Mouse (Mus musculus): ENCODE results near the gene Scfd1. TPM values are rescaled to one million over a fixed set of nuclear protein-coding genes. Genes with fewer than 3 reads are reported as not detected.

The Scfd1 gene
- polyA plus RNA-seq, 1 experiment from 2014 or later: 68.4 TPM

DNA sequence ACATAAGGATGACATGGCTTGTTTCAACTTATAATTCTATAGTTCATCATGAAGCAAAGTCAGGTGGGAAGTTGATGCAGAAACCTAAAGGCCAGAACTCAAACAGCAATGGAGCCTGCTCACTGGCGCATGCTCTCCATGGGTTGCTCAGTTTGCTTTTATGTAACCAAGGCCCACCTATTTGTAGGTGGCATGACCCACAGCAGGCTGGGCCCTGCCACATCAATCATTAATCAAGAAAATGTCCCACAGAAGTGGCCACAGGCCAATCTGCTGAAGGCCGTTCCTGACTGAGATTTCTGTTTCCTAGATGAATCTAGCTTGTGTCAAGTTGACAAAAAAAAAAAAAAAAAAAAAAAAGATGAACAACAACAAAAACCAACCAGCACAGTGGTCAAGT lies 103.9 kb downstream of the Scfd1 start:
- Histone ChIP-seq H3K27ac (ENCODE audit: low read length) (no peak overlapping the region), H3K36me3 (ENCODE audit: control insufficient read depth, insufficient read depth, low read length) (no peaks in the 10 kb centered on the region), H3K4me1 (ENCODE audit: control insufficient read depth, insufficient read depth, low read length) (no peaks in the 10 kb centered on the region), H3K9me3 (replicated peaks; ENCODE audit: control insufficient read depth, low read length, poor library complexity, severe bottlenecking) (no peaks in the 10 kb centered on the region), H3K4me2 (ENCODE audit: low read length) (no peak overlapping the region), H3K9ac (ENCODE audit: low read depth, low read length) (no peak overlapping the region), H3K27me3 (ENCODE audit: control insufficient read depth, insufficient read depth, low read depth, low read length) (no peaks in the 10 kb centered on the region), H3K4me3 (ENCODE audit: low read depth, low read length) (no peak overlapping the region)
- WGBS: 93% methylated on average over 2 of the region's 2 CpGs
- ATAC-seq: no peak

DNA sequence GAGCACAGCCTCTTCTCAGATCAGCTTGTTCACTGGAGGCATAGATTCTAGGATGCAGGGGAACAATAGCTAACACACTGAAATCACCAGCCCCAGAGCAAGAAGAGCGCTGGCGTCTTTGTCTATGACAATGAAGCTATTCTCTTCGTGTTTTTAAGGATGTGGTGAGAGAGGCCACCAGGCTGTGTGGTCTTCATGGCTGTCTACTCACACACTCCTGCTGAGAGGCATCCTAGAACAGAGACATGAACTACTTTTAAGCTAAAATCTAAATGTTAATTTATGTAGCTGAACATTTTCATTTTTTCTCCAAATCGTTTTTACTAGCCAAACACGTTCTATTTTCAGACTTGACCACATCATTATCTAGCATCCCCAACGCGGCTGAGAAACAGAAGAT lies 114.7 kb downstream of the Scfd1 start:
- 70% methylated on average over 7 of the region's 7 CpGs for WGBS
- Histone ChIP-seq H3K36me3 (ENCODE audit: control insufficient read depth, insufficient read depth, low read length) (no peaks in the 10 kb centered on the region), H3K27ac (ENCODE audit: low read length) (no peak overlapping the region), H3K27me3 (ENCODE audit: control insufficient read depth, insufficient read depth, low read depth, low read length) (no peaks in the 10 kb centered on the region), H3K9me3 (replicated peaks; ENCODE audit: control insufficient read depth, low read length, poor library complexity, severe bottlenecking) (no peaks in the 10 kb centered on the region), H3K9ac (ENCODE audit: low read depth, low read length) (no peak overlapping the region), H3K4me2 (ENCODE audit: low read length) (no peak overlapping the region), H3K4me1 (ENCODE audit: control insufficient read depth, insufficient read depth, low read length) (no peaks in the 10 kb centered on the region), H3K4me3 (ENCODE audit: low read depth, low read length) (no peak overlapping the region)
- no peak for ATAC-seq

DNA sequence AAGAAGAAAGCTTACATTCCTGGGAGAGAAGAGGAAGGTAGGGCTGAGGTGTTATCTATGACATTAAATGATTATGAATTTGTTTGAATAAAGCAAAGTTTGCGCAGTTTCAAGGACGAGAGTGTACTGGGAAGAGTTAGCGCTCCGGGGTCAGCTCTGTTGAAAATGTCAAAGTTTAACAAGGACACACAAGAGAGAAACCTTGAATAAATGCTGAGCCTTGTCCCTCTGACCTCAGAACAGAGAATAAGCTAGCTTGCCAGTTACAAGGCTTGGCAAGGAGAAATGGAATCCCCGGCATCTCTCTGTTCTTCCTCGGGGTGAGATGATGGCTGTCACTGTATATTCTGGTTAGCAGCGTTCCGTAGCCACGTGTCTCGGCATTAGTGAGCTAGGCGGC lies 116.2 kb downstream of the Scfd1 start:
- 91% methylated on average over 11 of the region's 11 CpGs for WGBS
- Histone ChIP-seq H3K27ac (ENCODE audit: low read length) (no peak overlapping the region), H3K36me3 (ENCODE audit: control insufficient read depth, insufficient read depth, low read length) (no peaks in the 10 kb centered on the region), H3K9me3 (replicated peaks; ENCODE audit: control insufficient read depth, low read length, poor library complexity, severe bottlenecking) (no peaks in the 10 kb centered on the region), H3K9ac (ENCODE audit: low read depth, low read length) (no peak overlapping the region), H3K4me3 (ENCODE audit: low read depth, low read length) (no peak overlapping the region), H3K27me3 (ENCODE audit: control insufficient read depth, insufficient read depth, low read depth, low read length) (no peaks in the 10 kb centered on the region), H3K4me2 (ENCODE audit: low read length) (no peak overlapping the region), H3K4me1 (ENCODE audit: control insufficient read depth, insufficient read depth, low read length) (no peaks in the 10 kb centered on the region)
- ATAC-seq: no peak

DNA sequence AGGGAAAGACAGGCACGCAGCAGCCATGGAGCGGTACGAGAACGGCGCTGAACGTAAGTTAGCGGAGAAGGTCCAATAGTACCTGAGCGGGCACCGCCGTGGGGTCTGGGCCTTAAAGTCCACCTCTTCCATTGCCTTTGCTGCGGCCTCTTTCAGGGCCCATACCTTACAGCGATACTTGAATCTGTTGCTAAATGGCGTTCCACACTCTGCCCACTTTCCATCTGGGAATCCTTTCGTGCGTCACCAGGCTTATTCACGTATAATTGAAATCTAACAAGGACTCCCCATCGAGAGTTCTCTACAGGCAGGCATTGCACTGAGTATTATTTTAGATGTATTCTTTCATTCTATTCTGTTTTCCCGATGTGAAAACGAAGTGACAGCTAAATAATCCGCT lies 117.3 kb downstream of the Scfd1 start:
- no peaks in the 10 kb centered on the region for H3K9me3 ChIP-seq (replicated peaks; ENCODE audit: control insufficient read depth, low read length, poor library complexity, severe bottlenecking)
- WGBS: 83% methylated on average over 20 of the region's 20 CpGs
- no peaks in the 10 kb centered on the region for H3K27me3 ChIP-seq (ENCODE audit: control insufficient read depth, insufficient read depth, low read depth, low read length)
- H3K4me3 ChIP-seq (ENCODE audit: low read depth, low read length): no peak overlapping the region
- no peaks in the 10 kb centered on the region for H3K4me1 ChIP-seq (ENCODE audit: control insufficient read depth, insufficient read depth, low read length)
- ATAC-seq: no peak
- no peak overlapping the region for H3K9ac ChIP-seq (ENCODE audit: low read depth, low read length)
- H3K27ac ChIP-seq (ENCODE audit: low read length): no peak overlapping the region
- no peaks in the 10 kb centered on the region for H3K36me3 ChIP-seq (ENCODE audit: control insufficient read depth, insufficient read depth, low read length)
- no peak overlapping the region for H3K4me2 ChIP-seq (ENCODE audit: low read length)

Other genes starting within 250 kb of the Scfd1 start
- gene G2e3, start 29.4 kb upstream of the Scfd1 start, polyA plus RNA-seq (2015; fragmentation: Nextera tagmentation; extraction: Ambion mirVana): 13.5 and 16.5 TPM in 2 replicates
- 17.7 and 22.2 TPM in 2 replicates for gene Coch, start 215.8 kb downstream of the Scfd1 start, polyA plus RNA-seq (2015; fragmentation: Nextera tagmentation; extraction: Ambion mirVana)